Mouse (Mus musculus) stomach, postnatal 0 days (tissue): ENCODE results near the gene Txlnb.

Experiments used
- CTCF ChIP-seq: IDR thresholded peaks from 2 replicates; pipeline ENCODE4 v1.5.1; 2016; ENCODE audit warnings: antibody characterized with exemption, low read depth, mild to moderate bottlenecking, moderate library complexity
- EP300 ChIP-seq: optimal IDR thresholded peaks from 2 replicates; pipeline ENCODE3; 2016; ENCODE audit warnings: antibody characterized with exemption

DNA sequence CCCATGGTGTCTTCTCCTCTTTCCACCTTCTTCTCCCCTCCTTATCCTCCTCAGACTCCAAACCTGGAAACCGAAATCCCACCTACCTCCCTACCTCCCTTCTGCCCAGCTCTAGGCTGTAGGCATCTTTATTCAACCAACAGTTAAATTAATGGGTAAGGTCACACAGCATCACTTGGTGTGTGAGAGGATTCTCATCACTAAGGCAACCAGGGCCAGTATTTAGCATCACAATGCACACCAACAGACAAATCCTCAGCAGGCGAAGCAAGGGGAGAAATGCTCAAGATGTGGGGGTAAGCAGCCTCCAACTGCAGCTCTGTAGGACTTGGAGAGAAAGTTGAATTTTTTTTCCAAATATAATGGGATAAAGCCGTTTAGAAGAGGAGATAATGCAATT is 35.0 kb downstream of the Txlnb start:
- TF ChIP-seq CTCF = no peak
- no peak for TF ChIP-seq EP300
